ENCODE assay signal across 11 mouse cellular contexts in genomic region chr8:46595593-46595992, GRCm38 (mm10). TPM values are rescaled to one million over a fixed set of nuclear protein-coding genes. Genes with fewer than 3 reads are reported as not detected.
A peak's percentile ranks its signal among the peaks of the same experiment; 100 is the strongest.
DNase-seq lines count a peak whose midpoint lies in the region; ATAC-seq and TF ChIP-seq lines count a peak whose summit lies in the region.
"Had no signal": no experiment of that assay in that cellular context is flagged by ENCODE, and none has a peak within 500 bp of the region (broad histone marks: within the 10 kb centered on the region; RNA-seq: fewer than 3 reads in every experiment).

No protein-coding gene starts in this region.

- peak; percentile 34 for DNase-seq in gastrocnemius, adult 2 months
- DNase-seq in gastrocnemius, postnatal 25 days, result no peak
- DNase-seq in lung, adult 18-20 months, result peak; percentile 11 to 15
- no peak for DNase-seq in lung, postnatal 4 days
- DNase-seq in monocyte, adult 2 months (ENCODE audit: low read depth in 1 of 2, low spot score in 2 of 2), result peak; percentile 24 to 28
- DNase-seq in frontal cortex, postnatal 10 days (ENCODE audit: low spot score in 2 of 2), result no peak
- no peak for DNase-seq in layer of hippocampus, adult 9-10 months (ENCODE audit: low spot score)

- peak; percentile 92 for ATAC-seq in common myeloid progenitor, adult 5-6 weeks (replicated peaks; ENCODE audit: low read depth, poor library complexity, severe bottlenecking)
- ATAC-seq: activated CD4-positive, CD25-positive, alpha-beta regulatory T cell, adult 4 months had no signal

- no peak overlapping the region for H3K4me3 ChIP-seq in gastrocnemius, adult 2 months
- H3K4me3 ChIP-seq: heart, embryonic 13.5 days; stomach, embryonic 15.5 days had no signal

- H3K27ac ChIP-seq in gastrocnemius, adult 2 months, result no peak overlapping the region
- H3K27ac ChIP-seq: heart, embryonic 13.5 days; stomach, embryonic 15.5 days had no signal

- TF ChIP-seq CTCF in gastrocnemius, adult 2 months (IDR thresholded peaks at IDR 0.05), result no peak

- intact Hi-C loops in gastrocnemius, adult 2 months (cut with DNase I), result no loop called here

RNA-seq across cellular contexts. Expression of gene Primpol, which starts 21.4 kb away (rescaled TPM):
- total RNA-seq in gastrocnemius, adult 2 months (2021), result 1 to 10 TPM; 1.4 to 2.1 TPM
- total RNA-seq in gastrocnemius, postnatal 25 days (2021), result 1 to 10 TPM; 1.2 to 2.0 TPM
- total RNA-seq in common myeloid progenitor, adult 5-6 weeks (2017), result 13.9 and 21.6 TPM in 2 replicates

RNA-seq across cellular contexts. Expression of gene Casp3, which starts 21.5 kb away (rescaled TPM):
- total RNA-seq in gastrocnemius, adult 2 months (2021), result 1 to 10 TPM; 1.3 to 1.8 TPM
- 1 to 10 TPM; 2.3 to 3.1 TPM for total RNA-seq in gastrocnemius, postnatal 25 days (2021)
- total RNA-seq in common myeloid progenitor, adult 5-6 weeks (2017), result 191 and 192 TPM in 2 replicates

RNA-seq across cellular contexts. Expression of gene Cenpu, which starts 43.8 kb away (rescaled TPM):
- total RNA-seq in gastrocnemius, adult 2 months (2021), result under 1 TPM in 1 of 2 experiments, not detected in 1; 0.31 TPM
- total RNA-seq in gastrocnemius, postnatal 25 days (2021), result 1 to 10 TPM in 1 of 2 experiments, under 1 TPM in 1; 0.41 to 1.2 TPM
- total RNA-seq in common myeloid progenitor, adult 5-6 weeks (2017), result 56.1 and 86.5 TPM in 2 replicates

Comparison
In these comparisons a context has a peak if more than half of its experiments do, and no peak if none do; other contexts are left out.
1. DNase-seq: peak in gastrocnemius, adult 2 months (single experiment), lung, adult 18-20 months (2 of 2) and monocyte, adult 2 months (2 of 2); none in gastrocnemius, postnatal 25 days (single experiment), lung, postnatal 4 days (0 of 2), frontal cortex, postnatal 10 days (0 of 2) and layer of hippocampus, adult 9-10 months (single experiment).
2. RNA of gene Casp3, which starts 21.5 kb away (total RNA-seq): 191 to 192 TPM in common myeloid progenitor, adult 5-6 weeks; 2.3 to 3.1 TPM in gastrocnemius, postnatal 25 days and 1.3 to 1.8 TPM in gastrocnemius, adult 2 months; every median in the first group is over 10 times any median in the second.
3. RNA of gene Cenpu, which starts 43.8 kb away (total RNA-seq): 56.1 to 86.5 TPM in common myeloid progenitor, adult 5-6 weeks; 0.41 to 1.2 TPM in gastrocnemius, postnatal 25 days and 0.31 TPM in gastrocnemius, adult 2 months; every median in the first group is over 10 times any median in the second.